Mouse (Mus musculus): Measurements from ENCODE around the gene Rpusd4.

DNA sequence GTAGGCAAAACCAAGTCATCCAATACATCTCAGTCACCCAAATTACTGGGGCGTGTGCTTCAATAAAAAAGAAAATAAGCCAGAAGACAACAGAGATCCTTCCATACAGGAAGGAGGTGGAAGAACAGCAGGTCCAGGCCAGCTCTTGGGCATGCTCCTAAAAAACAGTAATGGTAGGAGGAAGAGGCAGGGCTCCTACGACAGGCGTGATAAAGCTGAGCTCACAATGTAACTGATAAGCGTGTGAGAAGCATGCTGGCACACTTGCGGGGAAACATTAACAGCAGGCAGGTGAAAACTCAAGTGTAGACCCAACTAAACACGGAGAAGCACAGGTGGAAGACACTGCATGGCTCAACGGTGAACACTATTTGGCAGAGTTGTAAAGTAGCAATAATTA, 10.3 kb upstream of the Rpusd4 start:
- TF ChIP-seq CTCF (IDR thresholded peaks at IDR 0.05; ENCODE audit: low read depth, low read length) (no peak), EP300 (IDR thresholded peaks at IDR 0.05; ENCODE audit: insufficient read depth, low read depth, low read length) (no peak), POLR2A (IDR thresholded peaks at IDR 0.05; ENCODE audit: insufficient read depth, low read length) (no peak)
